Comparison of ENCODE assay signal across 17 mouse cellular contexts in the genomic region with DNA sequence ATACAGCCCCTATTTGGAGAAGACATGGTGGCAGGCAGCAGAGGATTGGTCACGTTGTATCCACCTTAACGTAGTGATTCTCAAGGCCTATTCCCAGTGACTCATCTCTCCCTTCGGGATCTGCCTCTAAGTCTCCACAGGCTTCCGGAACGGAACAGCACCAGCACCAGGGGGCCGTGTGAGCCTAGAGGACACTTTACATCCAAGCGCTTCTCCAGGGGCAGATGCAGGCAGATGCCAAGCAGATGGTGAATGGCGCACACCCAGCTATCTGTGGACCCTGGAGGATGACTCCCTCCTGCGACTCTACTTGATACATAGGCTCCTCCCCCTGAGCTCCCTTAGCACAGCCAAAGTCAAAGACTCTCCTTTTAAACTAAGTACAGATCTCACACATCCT.
DNase-seq lines count a peak whose midpoint lies in the region; ATAC-seq lines count a peak whose summit lies in the region.
"Had no signal": no experiment of that assay in that cellular context is flagged by ENCODE, and none has a peak within 500 bp of the region (broad histone marks: within the 10 kb centered on the region; RNA-seq: fewer than 3 reads in every experiment).

No protein-coding gene starts in this region.

- peak; percentile 50; the same call in 1 of the 2 replicates for ATAC-seq in frontal cortex, adult (ENCODE audit: low TSS enrichment)
- ATAC-seq: forebrain, embryonic 16.5 days; intestine, postnatal 0 days had no signal

- peak; percentile 24 to 64 for DNase-seq in adrenal gland, adult (ENCODE audit: inconsistent age in 2 of 2, low spot score in 1 of 2)
- no peak for DNase-seq in adrenal gland, postnatal 25 days
- peak; percentile 35 for DNase-seq in adrenal gland, postnatal 14 days
- DNase-seq in adrenal gland, adult 18-20 months (ENCODE audit: low spot score in 2 of 2), result no peak
- DNase-seq in frontal cortex, adult 2 months (ENCODE audit: extremely low spot score in 1 of 2, low spot score in 1 of 2), result no peak
- peak; percentile 16 for DNase-seq in ZHBTc4 (ENCODE audit: low read depth, low spot score)
- no peak for DNase-seq in right cerebral cortex, postnatal 10 days (ENCODE audit: low spot score in 2 of 2)
- DNase-seq: cerebellum, adult 11-12 months; cerebellum, adult 8-10 months; cerebellum, postnatal 10 days; cerebellum, postnatal 36 days; embryo, embryonic 11 days; gastrocnemius, postnatal 25 days; kidney, adult 2 months had no signal

Comparison
In these comparisons a context has a peak if more than half of its experiments do, and no peak if none do; other contexts are left out.
1. DNase-seq: peak in adrenal gland, adult (2 of 2), adrenal gland, postnatal 14 days (single experiment) and ZHBTc4 (single experiment); none in adrenal gland, postnatal 25 days (single experiment), adrenal gland, adult 18-20 months (0 of 2), frontal cortex, adult 2 months (0 of 2) and right cerebral cortex, postnatal 10 days (0 of 2).